Mouse (Mus musculus): ENCODE measurements around the gene Trim25. TPM values are rescaled to one million over a fixed set of nuclear protein-coding genes. Genes with fewer than 3 reads are reported as not detected.

Trim25 gene
- total and polyA plus RNA-seq, 3 experiments, result 6.1 to 41.2 (median 19.5) TPM

- in situ Hi-C loops (cut with MboI; ENCODE audit: low pct_ligation_motif_present, low pct_unique_long_range_greater_than_20kb, low sequenced_read_pairs) (no loop called here), dilution Hi-C loops (cut with MboI; ENCODE audit: extremely low pct_ligation_motif_present, extremely low pct_unique_long_range_greater_than_20kb, low sequenced_read_pairs) (no loop called here)
- H3K79me2 ChIP-seq (replicated peaks; ENCODE audit: control insufficient read depth, extremely low read depth, insufficient read depth, poor library complexity, severe bottlenecking), result no peaks in the 10 kb centered on the region
- H3K4me1 ChIP-seq (ENCODE audit: control insufficient read depth in 1 of 2, insufficient read depth in 2 of 2), result peaks cover 27 to 62% of the 10 kb centered on the region in 2 experiments
- no peaks in the 10 kb centered on the region for H3K27me3 ChIP-seq (replicated peaks)
- TF ChIP-seq TBP (conservative IDR thresholded peaks at IDR 0.05; ENCODE audit: low read depth, low read length), result no peak
- H3K4me3 ChIP-seq (replicated peaks in 1 of 3; ENCODE audit: low read depth in 2 of 3, low read length in 2 of 3, poor library complexity in 1 of 3), result no peak overlapping the region
- peaks cover 0 to 12% of the 10 kb centered on the region in 2 experiments for H3K36me3 ChIP-seq (replicated peaks in 1 of 2; ENCODE audit: control insufficient read depth in 1 of 2, insufficient read depth in 1 of 2, low read length in 1 of 2)
- no peak overlapping the region for H3K4me2 ChIP-seq (ENCODE audit: insufficient read depth, low read depth, poor library complexity, severe bottlenecking)
- no peak for DNase-seq (ENCODE audit: extremely low read depth)
- no peak overlapping the region for H3K9ac ChIP-seq (ENCODE audit: insufficient read depth, low read depth)
- no peaks in the 10 kb centered on the region for H3K9me3 ChIP-seq (replicated peaks; ENCODE audit: low read length)
- no peak overlapping the region for H3K27ac ChIP-seq (ENCODE audit: insufficient read depth, low read depth)
Measured at GRCm38 (mm10) chr11:89026117-89026516, 26.9 kb downstream of the Trim25 start.

GRCm38 (mm10) chr11:89027955-89028361, 28.8 kb downstream of the Trim25 start:
- Histone ChIP-seq H3K27me3 (replicated peaks) (no peaks in the 10 kb centered on the region), H3K9me3 (replicated peaks; ENCODE audit: low read length) (no peaks in the 10 kb centered on the region), H3K27ac (ENCODE audit: insufficient read depth, low read depth) (peak overlapping the region; percentile 63), H3K4me2 (ENCODE audit: insufficient read depth, low read depth, poor library complexity, severe bottlenecking) (peak overlapping the region; percentile 34), H3K36me3 (replicated peaks in 1 of 2; ENCODE audit: control insufficient read depth in 1 of 2, insufficient read depth in 1 of 2, low read length in 1 of 2) (no peaks in the 10 kb centered on the region), H3K79me2 (replicated peaks; ENCODE audit: control insufficient read depth, extremely low read depth, insufficient read depth, poor library complexity, severe bottlenecking) (no peaks in the 10 kb centered on the region), H3K4me1 (ENCODE audit: control insufficient read depth in 1 of 2, insufficient read depth in 2 of 2) (peaks cover 29 to 63% of the 10 kb centered on the region in 2 experiments), H3K4me3 (replicated peaks in 1 of 3; ENCODE audit: low read depth in 2 of 3, low read length in 2 of 3, poor library complexity in 1 of 3) (peak overlapping the region in 1 of 3 experiments; percentile 4), H3K9ac (ENCODE audit: insufficient read depth, low read depth) (peak overlapping the region; percentile 21; the same call in 1 of the 2 replicates)
- dilution Hi-C loops (cut with MboI; ENCODE audit: extremely low pct_ligation_motif_present, extremely low pct_unique_long_range_greater_than_20kb, low sequenced_read_pairs), result no loop called here
- in situ Hi-C loops (cut with MboI; ENCODE audit: low pct_ligation_motif_present, low pct_unique_long_range_greater_than_20kb, low sequenced_read_pairs), result no loop called here
- TF ChIP-seq TBP (conservative IDR thresholded peaks at IDR 0.05; ENCODE audit: low read depth, low read length), result no peak
- no peak for TF ChIP-seq MAZ (IDR thresholded peaks at IDR 0.05; ENCODE audit: low read depth, low read length)
- no peak; the same call in 1 of the 2 replicates for TF ChIP-seq MAX (IDR thresholded peaks at IDR 0.05; ENCODE audit: low read length)
- TF ChIP-seq MEF2A (IDR thresholded peaks at IDR 0.05; ENCODE audit: borderline replicate concordance, low read depth, low read length), result peak; percentile 75; the same call in 1 of the 2 replicates
- no peak for TF ChIP-seq CHD1 (IDR thresholded peaks at IDR 0.05; ENCODE audit: low read depth, low read length)
- 0 out of 2 replicates have a peak, but pooled peaks have one; percentile 1 for TF ChIP-seq ELF1 (IDR thresholded peaks at IDR 0.05; ENCODE audit: low read depth, low read length)
- no peak for TF ChIP-seq KAT2A (IDR thresholded peaks at IDR 0.05; ENCODE audit: insufficient replicate concordance, low read length)
- peak; percentile 37 for TF ChIP-seq SIN3A (IDR thresholded peaks at IDR 0.05; ENCODE audit: low read length)
- 0 out of 2 replicates have a peak, but pooled peaks have one; percentile 34 for TF ChIP-seq JUND (conservative IDR thresholded peaks at IDR 0.05; ENCODE audit: low read depth, low read length)
- no peak for TF ChIP-seq UBTF (IDR thresholded peaks at IDR 0.05; ENCODE audit: low read depth, low read length)
- TF ChIP-seq IRF4 (IDR thresholded peaks at IDR 0.05; ENCODE audit: low read depth, low read length), result peak; percentile 81
- TF ChIP-seq EP300 (IDR thresholded peaks at IDR 0.05; ENCODE audit: low read length), result peak; percentile 78; the same call in 1 of the 2 replicates
- TF ChIP-seq MAFK (IDR thresholded peaks at IDR 0.05; ENCODE audit: insufficient replicate concordance, low read length), result no peak
- no peak for TF ChIP-seq MXI1 (IDR thresholded peaks at IDR 0.05; ENCODE audit: low read depth, low read length)
- TF ChIP-seq ETS1 (conservative IDR thresholded peaks at IDR 0.05; ENCODE audit: low read depth, low read length), result peak; percentile 59
- no peak for TF ChIP-seq E2F4 (IDR thresholded peaks at IDR 0.05; ENCODE audit: insufficient replicate concordance, low read depth, low read length)
- peak; percentile 98 for TF ChIP-seq TCF12 (IDR thresholded peaks at IDR 0.05; ENCODE audit: low read depth, low read length)
- peak; percentile 92 for TF ChIP-seq BHLHE40 (IDR thresholded peaks at IDR 0.05; ENCODE audit: low read depth, low read length)
- no peak for TF ChIP-seq RAD21 (IDR thresholded peaks at IDR 0.05; ENCODE audit: low read depth, low read length)
- peak; percentile 45; the same call in 1 of the 2 replicates for TF ChIP-seq MYC (IDR thresholded peaks at IDR 0.05; ENCODE audit: low read depth, low read length)
- DNase-seq (ENCODE audit: extremely low read depth), result peak; percentile 86
